Mouse (Mus musculus): ENCODE measurements around the gene Gbp7. TPM values are rescaled to one million over a fixed set of nuclear protein-coding genes. Genes with fewer than 3 reads are reported as not detected.
A peak's percentile ranks its signal among the peaks of the same experiment; 100 is the strongest.

The Gbp7 gene
- total and polyA plus RNA-seq, 3 experiments, result 1.9 to 3.9 TPM; not detected in 1

DNA sequence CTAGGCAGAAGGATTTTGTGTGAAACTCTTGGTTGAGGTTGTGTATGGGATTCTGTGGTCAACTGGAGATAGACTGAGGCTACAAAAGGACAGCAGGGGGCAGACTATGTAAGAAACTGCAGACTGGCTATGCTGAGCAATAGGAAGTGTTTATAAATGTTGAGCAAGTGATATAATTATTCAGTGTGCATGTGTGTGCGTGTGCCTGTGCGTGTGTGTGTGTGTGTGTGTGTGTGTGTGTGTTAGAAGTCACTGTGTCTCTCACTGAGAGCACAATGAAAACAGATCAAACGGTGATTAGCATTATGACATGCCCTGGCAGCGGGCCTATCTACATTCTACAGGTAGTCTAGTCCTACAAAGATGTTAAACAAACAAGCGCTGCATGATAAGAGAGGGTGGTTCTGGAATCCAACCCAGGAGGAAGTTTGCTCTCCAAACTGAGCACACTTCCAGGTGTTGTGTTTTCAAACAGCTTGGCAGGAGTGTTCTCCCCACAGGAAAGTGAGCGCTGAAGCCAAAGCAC is 36.5 kb upstream of the Gbp7 start, which contains the start of gene Gbp5:
Gene Gbp5 (plus strand): TSS at position 443 of the 526 bp plus-strand sequence.
- Histone ChIP-seq H3K9me3 (replicated peaks; ENCODE audit: insufficient read depth, low read length) (no peaks in the 10 kb centered on the region), H3K27ac (ENCODE audit: control insufficient read depth, low read depth, low read length) (no peak within 1 kb of the TSS), H3K79me2 (ENCODE audit: control insufficient read depth, insufficient read depth, low read length, poor library complexity) (no peaks in the 10 kb centered on the region), H3K4me1 (ENCODE audit: control insufficient read depth in 1 of 2, insufficient read depth in 2 of 2, low read length in 2 of 2) (0 out of 4 replicates have a peak, but pooled peaks cover 0 to 4% of the 10 kb centered on the region in 2 experiments), H3K4me3 (ENCODE audit: control insufficient read depth in 1 of 2, insufficient read depth in 1 of 2, low read depth in 2 of 2, low read length in 2 of 2) (no peak within 1 kb of the TSS), H3K27me3 (ENCODE audit: control insufficient read depth in 1 of 2, insufficient read depth in 2 of 2, low read length in 2 of 2) (peaks cover 0 to 4% of the 10 kb centered on the region in 2 experiments; a peak in 2 of 4 replicates), H3K9ac (ENCODE audit: control insufficient read depth, low read depth, low read length, poor library complexity, severe bottlenecking) (no peak within 1 kb of the TSS), H3K36me3 (ENCODE audit: control insufficient read depth in 1 of 2, insufficient read depth in 2 of 2, low read length in 2 of 2) (no peaks in the 10 kb centered on the region)
- TF ChIP-seq GATA1 (IDR thresholded peaks at IDR 0.05; ENCODE audit: low read depth, low read length) (peak; percentile 57), CHD2 (IDR thresholded peaks at IDR 0.05; ENCODE audit: low read length) (no peak), EP300 (IDR thresholded peaks at IDR 0.05; ENCODE audit: low read depth in 1 of 2, low read length in 2 of 2) (peak; percentile 20 to 38; a peak in 1 of 4 replicates), POLR2AphosphoS5 (IDR thresholded peaks at IDR 0.05; ENCODE audit: borderline replicate concordance, low read depth, low read length) (no peak), SIN3A (IDR thresholded peaks at IDR 0.05; ENCODE audit: low read length) (no peak; the same call in 1 of the 2 replicates), ELF1 (IDR thresholded peaks at IDR 0.05; ENCODE audit: low read depth, low read length) (no peak), TBP (IDR thresholded peaks at IDR 0.05; ENCODE audit: low read depth, low read length) (no peak), NELFE (IDR thresholded peaks at IDR 0.05; ENCODE audit: low read depth, low read length) (no peak), MYC (IDR thresholded peaks at IDR 0.05; ENCODE audit: low read depth, low read length) (no peak), MXI1 (IDR thresholded peaks at IDR 0.05; ENCODE audit: low read depth, low read length) (no peak), CTCF (IDR thresholded peaks at IDR 0.05 in 2 of 3, conservative IDR thresholded peaks at IDR 0.05 in 1 of 3; ENCODE audit: control insufficient read depth in 1 of 3, insufficient read depth in 1 of 3, low read depth in 2 of 3, low read length in 3 of 3, poor library complexity in 1 of 3, severe bottlenecking in 1 of 3) (peak; percentile 22 to 73 (median 40); a peak in 5 of 6 replicates), SMC3 (IDR thresholded peaks at IDR 0.05; ENCODE audit: low read depth, low read length) (peak; percentile 88), UBTF (IDR thresholded peaks at IDR 0.05; ENCODE audit: borderline replicate concordance, insufficient read depth, low read depth, low read length) (no peak), BHLHE40 (IDR thresholded peaks at IDR 0.05; ENCODE audit: borderline replicate concordance, low read depth, low read length) (no peak), TCF12 (IDR thresholded peaks at IDR 0.05; ENCODE audit: low read depth, low read length) (peak; percentile 51; the same call in 1 of the 2 replicates), USF1 (IDR thresholded peaks at IDR 0.05; ENCODE audit: low read depth, low read length) (no peak), USF2 (IDR thresholded peaks at IDR 0.05; ENCODE audit: borderline replicate concordance in 1 of 2, insufficient read depth in 1 of 2, low read depth in 1 of 2, low read length in 2 of 2) (no peak), ETS1 (IDR thresholded peaks at IDR 0.05; ENCODE audit: low read depth, low read length) (peak; percentile 38; the same call in 1 of the 2 replicates), MAFK (IDR thresholded peaks at IDR 0.05; ENCODE audit: borderline replicate concordance, low read depth, low read length) (no peak), ZNF384 (IDR thresholded peaks at IDR 0.05; ENCODE audit: low read depth, low read length) (no peak), POLR2A (IDR thresholded peaks at IDR 0.05; ENCODE audit: control insufficient read depth in 1 of 2, insufficient read depth in 1 of 2, low read depth in 1 of 2, low read length in 2 of 2, poor library complexity in 1 of 2) (no peak), NRF1 (IDR thresholded peaks at IDR 0.05; ENCODE audit: insufficient read depth, low read depth, low read length, poor library complexity, severe bottlenecking) (no peak), JUND (IDR thresholded peaks at IDR 0.05; ENCODE audit: low read depth, low read length) (no peak), HCFC1 (IDR thresholded peaks at IDR 0.05; ENCODE audit: low read depth, low read length) (no peak), ZC3H11A (IDR thresholded peaks at IDR 0.05; ENCODE audit: low read depth, low read length) (peak; percentile 37), POLR2AphosphoS2 (IDR thresholded peaks at IDR 0.05; ENCODE audit: low read length) (no peak), CHD1 (IDR thresholded peaks at IDR 0.05; ENCODE audit: low read depth, low read length) (no peak), MAX (IDR thresholded peaks at IDR 0.05; ENCODE audit: low read length) (no peak), MEF2A (IDR thresholded peaks at IDR 0.05; ENCODE audit: extremely low read depth, insufficient replicate concordance, low read depth, low read length, poor library complexity, severe bottlenecking) (no peak), ZMIZ1 (IDR thresholded peaks at IDR 0.05; ENCODE audit: low read depth, low read length) (no peak), RAD21 (IDR thresholded peaks at IDR 0.05; ENCODE audit: low read depth, low read length) (peak; percentile 56), GABPA (IDR thresholded peaks at IDR 0.05; ENCODE audit: low read depth, low read length) (no peak), E2F4 (IDR thresholded peaks at IDR 0.05; ENCODE audit: borderline replicate concordance, low read depth, low read length) (no peak), ZKSCAN1 (IDR thresholded peaks at IDR 0.05; ENCODE audit: low read depth, low read length) (no peak), MYB (IDR thresholded peaks at IDR 0.05; ENCODE audit: low read depth, low read length) (no peak)
- DNase-seq (ENCODE audit: low read depth, low spot score), result peak; percentile 66

All from MEL (cell line).